In genomic region chr7:73196851-73197531, GRCm38 (mm10) we compare ENCODE assay signal across 9 mouse cellular contexts.
DNase-seq lines count a peak whose midpoint lies in the region; ATAC-seq lines count a peak whose summit lies in the region.
"Had no signal": no experiment of that assay in that cellular context is flagged by ENCODE, and none has a peak within 500 bp of the region (broad histone marks: within the 10 kb centered on the region; RNA-seq: fewer than 3 reads in every experiment).

No protein-coding gene starts in this region.

- no peaks in the 10 kb centered on the region for H3K27me3 ChIP-seq in neural tube, embryonic 12.5 days (replicated peaks)
- H3K27me3 ChIP-seq: limb, embryonic 15.5 days had no signal

- DNase-seq in embryo, embryonic 10 days (ENCODE audit: low spot score), result peak; percentile 21
- no peak for DNase-seq in embryo, embryonic 9.5 days (ENCODE audit: extremely low spot score)
- peak; percentile 10 for DNase-seq in NIH3T3 (ENCODE audit: low read depth)
- DNase-seq in fibroblast of lung, adult 2 months (ENCODE audit: low read depth), result peak; percentile 63
- peak; percentile 36 for DNase-seq in kidney, postnatal 10 days
- DNase-seq in spleen, postnatal 14 days (ENCODE audit: low spot score in 2 of 2), result no peak
- DNase-seq in heart, postnatal 36 days, result no peak

- no peak overlapping the region for H3K4me3 ChIP-seq in neural tube, embryonic 12.5 days
- H3K4me3 ChIP-seq: limb, embryonic 15.5 days had no signal

- 22% methylated on average over 12 of the region's 12 CpGs for WGBS in neural tube, embryonic 12.5 days

- no peak overlapping the region for H3K9ac ChIP-seq in neural tube, embryonic 12.5 days
- H3K9ac ChIP-seq: limb, embryonic 15.5 days had no signal

- peak overlapping the region; percentile 37; the same call in 1 of the 2 replicates for H3K27ac ChIP-seq in neural tube, embryonic 12.5 days
- H3K27ac ChIP-seq: limb, embryonic 15.5 days had no signal

- peak overlapping the region; percentile 16; the same call in 1 of the 2 replicates for H3K4me2 ChIP-seq in neural tube, embryonic 12.5 days (replicated peaks)
- H3K4me2 ChIP-seq: limb, embryonic 15.5 days had no signal

- intact Hi-C loops in heart, postnatal 36 days (cut with DNase I), result no loop called here

- H3K9me3 ChIP-seq in neural tube, embryonic 12.5 days, result peaks cover 7% of the 10 kb centered on the region; the same call in 1 of the 2 replicates
- H3K9me3 ChIP-seq: limb, embryonic 15.5 days had no signal

- peaks cover 41% of the 10 kb centered on the region for H3K4me1 ChIP-seq in neural tube, embryonic 12.5 days

- H3K36me3 ChIP-seq in neural tube, embryonic 12.5 days, result no peaks in the 10 kb centered on the region
- H3K36me3 ChIP-seq: limb, embryonic 15.5 days had no signal

- peak; percentile 96 for ATAC-seq in neural tube, embryonic 12.5 days (ENCODE audit: low FRiP score, low read depth)

Comparison
In these comparisons a context has a peak if more than half of its experiments do, and no peak if none do; other contexts are left out.
1. DNase-seq: peak in embryo, embryonic 10 days (single experiment), NIH3T3 (single experiment), fibroblast of lung, adult 2 months (single experiment) and kidney, postnatal 10 days (single experiment); none in embryo, embryonic 9.5 days (single experiment), spleen, postnatal 14 days (0 of 2) and heart, postnatal 36 days (0 of 2).